Mouse (Mus musculus) left cerebral cortex, postnatal 36 days (tissue): ENCODE results near the gene Xylt1. TPM values are rescaled to one million over a fixed set of nuclear protein-coding genes. Genes with fewer than 3 reads are reported as not detected.

ENCODE experiments used
- DNase-seq, 2 experiments: peaks; one replicate each; pipeline ENCODE4 v3.0.0; 2021 to 2022; ENCODE audit warnings: low spot score in 2 of 2, mixed read lengths in 1 of 2
- intact Hi-C: fragments of 180-260 bp; cut with DNase I; formaldehyde crosslinking; loops from one replicate; pipeline ENCODE4 v1.15.1; 2025
- total RNA-seq, 2 experiments: library from RNA; stranded (reverse); gene quantifications; 2 replicates each; pipeline ENCODE4 v1.2.3; 2021

Gene Xylt1
- total RNA-seq, 2 experiments from 2014 or later, result 46.0 to 59.0 TPM

GRCm38 (mm10) chr7:117571713-117572112 is 190.9 kb downstream of the Xylt1 start:
- no peak for DNase-seq
- intact Hi-C loops, result no loop called here

GRCm38 (mm10) chr7:117573170-117573569 is 192.4 kb downstream of the Xylt1 start:
- intact Hi-C loops, result no loop called here
- DNase-seq, result peak; percentile 31 to 33

- intact Hi-C loops, result no loop called here
- no peak for DNase-seq
Measured at GRCm38 (mm10) chr7:117575417-117575816, 194.6 kb downstream of the Xylt1 start.

GRCm38 (mm10) chr7:117577035-117577434 is 196.3 kb downstream of the Xylt1 start:
- no peak for DNase-seq
- intact Hi-C loops, result no loop called here

GRCm38 (mm10) chr7:117585164-117585563 is 204.4 kb downstream of the Xylt1 start:
- DNase-seq, result no peak
- intact Hi-C loops, result no loop called here

- DNase-seq, result no peak
- intact Hi-C loops, result no loop called here
Measured at GRCm38 (mm10) chr7:117586811-117587210, 206.0 kb downstream of the Xylt1 start.

- no peak for DNase-seq
- intact Hi-C loops, result no loop called here
Measured at GRCm38 (mm10) chr7:117587234-117587929, 206.6 kb downstream of the Xylt1 start.

- intact Hi-C loops, result no loop called here
- DNase-seq, result no peak
Measured at GRCm38 (mm10) chr7:117588426-117588825, 207.6 kb downstream of the Xylt1 start.

- intact Hi-C loops, result no loop called here
Measured at GRCm38 (mm10) chr7:117589359-117589758, 208.6 kb downstream of the Xylt1 start.

GRCm38 (mm10) chr7:117589820-117590219 is 209.0 kb downstream of the Xylt1 start:
- DNase-seq, result no peak
- intact Hi-C loops, result no loop called here

More at GRCm38 (mm10) chr7:117589359-117589758, 208.6 kb downstream of the Xylt1 start:
- DNase-seq, result no peak

- no peak for DNase-seq
- intact Hi-C loops, result no loop called here
Measured at GRCm38 (mm10) chr7:117594191-117594590, 213.4 kb downstream of the Xylt1 start.

- DNase-seq, result peak; percentile 56 to 73
- intact Hi-C loops, result no loop called here
Measured at GRCm38 (mm10) chr7:117595029-117595695, 214.4 kb downstream of the Xylt1 start.

GRCm38 (mm10) chr7:117600443-117600842 is 219.7 kb downstream of the Xylt1 start:
- DNase-seq, result no peak
- intact Hi-C loops, result no loop called here

- DNase-seq, result no peak
- intact Hi-C loops, result no loop called here
Measured at GRCm38 (mm10) chr7:117610439-117610838, 229.7 kb downstream of the Xylt1 start.

GRCm38 (mm10) chr7:117612788-117613473 is 232.2 kb downstream of the Xylt1 start:
- DNase-seq, result no peak
- intact Hi-C loops, result no loop called here

- intact Hi-C loops, result no loop called here
- DNase-seq, result no peak
Measured at GRCm38 (mm10) chr7:117613796-117614195, 233.0 kb downstream of the Xylt1 start.

- DNase-seq, result no peak
- intact Hi-C loops, result no loop called here
Measured at GRCm38 (mm10) chr7:117614346-117614745, 233.6 kb downstream of the Xylt1 start.

GRCm38 (mm10) chr7:117614851-117615250 is 234.1 kb downstream of the Xylt1 start:
- intact Hi-C loops, result no loop called here
- DNase-seq, result no peak

GRCm38 (mm10) chr7:117616277-117616676 is 235.5 kb downstream of the Xylt1 start:
- intact Hi-C loops, result no loop called here
- no peak for DNase-seq

GRCm38 (mm10) chr7:117618715-117619150 is 238.0 kb downstream of the Xylt1 start:
- no peak for DNase-seq
- intact Hi-C loops, result no loop called here
